9 mouse cellular contexts compared by ENCODE assay signal in the genomic region with DNA sequence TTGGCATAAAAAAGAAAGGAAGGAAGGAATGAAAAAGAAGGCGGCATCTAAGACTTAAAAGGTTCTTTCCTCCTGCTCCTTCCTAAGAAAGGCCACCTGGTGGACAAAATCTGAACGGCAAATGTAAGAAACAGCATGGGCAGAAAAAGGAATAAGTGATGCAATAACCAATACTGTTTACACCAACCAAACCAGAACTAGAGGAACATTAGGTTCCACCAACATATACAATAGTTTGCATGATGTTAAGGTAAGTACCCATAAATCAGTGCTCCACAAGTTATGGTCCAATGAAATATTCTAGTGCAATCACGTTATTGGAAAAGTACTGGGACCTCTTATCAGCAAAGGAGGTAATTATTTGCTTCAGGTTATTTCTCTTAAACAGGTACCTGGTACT. TPM values are rescaled to one million over a fixed set of nuclear protein-coding genes. Genes with fewer than 3 reads are reported as not detected.
DNase-seq lines count a peak whose midpoint lies in the region; ATAC-seq and TF ChIP-seq lines count a peak whose summit lies in the region.
"Had no signal": no experiment of that assay in that cellular context is flagged by ENCODE, and none has a peak within 500 bp of the region (broad histone marks: within the 10 kb centered on the region; RNA-seq: fewer than 3 reads in every experiment).

No protein-coding gene starts in this region.

- H3K4me2 ChIP-seq in forebrain, postnatal 0 days (ENCODE audit: low read depth) = no peak overlapping the region
- H3K4me2 ChIP-seq in forebrain, embryonic 12.5 days = no peak overlapping the region
- no peak overlapping the region for H3K4me2 ChIP-seq in neural tube, embryonic 15.5 days
- H3K4me2 ChIP-seq: neural tube, embryonic 12.5 days had no signal

- DNase-seq in forebrain, postnatal 0 days = peak; percentile 66
- DNase-seq in neural tube, embryonic 10.5 days (ENCODE audit: extremely low spot score, low spot score) = peak; percentile 25
- DNase-seq in c-Kit-positive CD71-negative TER-119-negative erythroid progenitor cells, embryonic 14.5 days (ENCODE audit: low read depth) = peak; percentile 74
- DNase-seq in heart, postnatal 36 days = peak; percentile 65 to 71
- DNase-seq in lung, postnatal 25 days (ENCODE audit: low spot score) = peak; percentile 82
- peak; percentile 74 for DNase-seq in thymus, postnatal 14 days

- TF ChIP-seq CTCF in forebrain, postnatal 0 days (IDR thresholded peaks at IDR 0.05; ENCODE audit: low read depth) = peak; percentile 68

- intact Hi-C loops in heart, postnatal 36 days (cut with DNase I) = loop anchor here (2.0 kb wide), 1 partner anchor 40 kb away; no protein-coding TSS in a partner anchor

- no peak for ATAC-seq in forebrain, postnatal 0 days
- no peak for ATAC-seq in forebrain, embryonic 12.5 days (ENCODE audit: low FRiP score)
- no peak for ATAC-seq in neural tube, embryonic 15.5 days (ENCODE audit: low FRiP score)

- H3K9ac ChIP-seq in forebrain, postnatal 0 days = no peak overlapping the region
- no peak overlapping the region for H3K9ac ChIP-seq in forebrain, embryonic 12.5 days
- H3K9ac ChIP-seq in neural tube, embryonic 15.5 days (replicated peaks) = no peak overlapping the region
- H3K9ac ChIP-seq: neural tube, embryonic 12.5 days had no signal

- no peaks in the 10 kb centered on the region for H3K36me3 ChIP-seq in forebrain, postnatal 0 days (ENCODE audit: insufficient read depth)
- H3K36me3 ChIP-seq in forebrain, embryonic 12.5 days (replicated peaks) = no peaks in the 10 kb centered on the region; the same call in 1 of the 2 replicates
- H3K36me3 ChIP-seq in neural tube, embryonic 15.5 days = no peaks in the 10 kb centered on the region
- H3K36me3 ChIP-seq: neural tube, embryonic 12.5 days had no signal

- H3K4me1 ChIP-seq in forebrain, postnatal 0 days (ENCODE audit: insufficient read depth) = no peaks in the 10 kb centered on the region
- H3K4me1 ChIP-seq in forebrain, embryonic 12.5 days = 0 out of 2 replicates have a peak, but pooled peaks cover 3% of the 10 kb centered on the region
- H3K4me1 ChIP-seq in neural tube, embryonic 15.5 days = peaks cover 9% of the 10 kb centered on the region
- H3K4me1 ChIP-seq: neural tube, embryonic 12.5 days had no signal

- H3K9me3 ChIP-seq in forebrain, postnatal 0 days (ENCODE audit: low read length) = no peaks in the 10 kb centered on the region
- no peaks in the 10 kb centered on the region for H3K9me3 ChIP-seq in forebrain, embryonic 12.5 days
- no peaks in the 10 kb centered on the region for H3K9me3 ChIP-seq in neural tube, embryonic 15.5 days (replicated peaks)
- H3K9me3 ChIP-seq: neural tube, embryonic 12.5 days had no signal

- no peak overlapping the region for H3K4me3 ChIP-seq in forebrain, postnatal 0 days (ENCODE audit: low read depth, low read length)
- H3K4me3 ChIP-seq in forebrain, embryonic 12.5 days (replicated peaks) = no peak overlapping the region
- no peak overlapping the region for H3K4me3 ChIP-seq in neural tube, embryonic 15.5 days (replicated peaks)
- H3K4me3 ChIP-seq: neural tube, embryonic 12.5 days had no signal

- H3K27me3 ChIP-seq in forebrain, postnatal 0 days (ENCODE audit: insufficient read depth, low read length) = no peaks in the 10 kb centered on the region; the same call in 1 of the 2 replicates
- peaks cover 76% of the 10 kb centered on the region for H3K27me3 ChIP-seq in forebrain, embryonic 12.5 days
- H3K27me3 ChIP-seq in neural tube, embryonic 15.5 days (replicated peaks) = peaks cover 53% of the 10 kb centered on the region

- WGBS in forebrain, postnatal 0 days = 41% methylated on average over 3 of the region's 3 CpGs
- WGBS in forebrain, embryonic 12.5 days = 48% methylated on average over 3 of the region's 3 CpGs
- WGBS in neural tube, embryonic 15.5 days = 40% methylated on average over 3 of the region's 3 CpGs

- H3K27ac ChIP-seq in forebrain, postnatal 0 days (ENCODE audit: low read depth, low read length) = no peak overlapping the region
- no peak overlapping the region for H3K27ac ChIP-seq in forebrain, embryonic 12.5 days
- no peak overlapping the region for H3K27ac ChIP-seq in neural tube, embryonic 15.5 days (replicated peaks)
- H3K27ac ChIP-seq: neural tube, embryonic 12.5 days had no signal

RNA-seq across cellular contexts. Expression of a gene that starts 55.7 kb away (rescaled TPM):
- 93.9 and 114 TPM in 2 replicates for total RNA-seq in forebrain, postnatal 0 days (2014; rRNA removed)
- polyA plus RNA-seq in forebrain, postnatal 0 days (2015; fragmentation: Nextera tagmentation; extraction: Ambion mirVana) = 75.3 and 92.2 TPM in 2 replicates
- polyA plus RNA-seq in forebrain, embryonic 12.5 days (2016; fragmentation: Nextera tagmentation; extraction: Ambion mirVana) = 93.7 and 95.0 TPM in 2 replicates
- 128 and 132 TPM in 2 replicates for polyA plus RNA-seq in neural tube, embryonic 15.5 days (2015; fragmentation: Nextera tagmentation; extraction: Ambion mirVana)
- total RNA-seq in heart, postnatal 36 days (2021) = 100 to 1,000 TPM; 149 to 172 TPM

Comparison
In these comparisons a context has a peak if more than half of its experiments do, and no peak if none do; other contexts are left out.
1. DNase-seq: peak in every context shown above with its lines; median percentile 82 in lung, postnatal 25 days; 74 in c-Kit-positive CD71-negative TER-119-negative erythroid progenitor cells, embryonic 14.5 days; 74 in thymus, postnatal 14 days; 68 in heart, postnatal 36 days; 66 in forebrain, postnatal 0 days; 25 in neural tube, embryonic 10.5 days.